Mouse (Mus musculus) ES-CJ7 (cell line): Measurements from ENCODE around the gene Rpl36.
"Not testable (repeated sequence)": the region's sequence is repeated elsewhere in the genome, so short reads cannot be mapped to it uniquely, and the experiment has no call there.

Experiments
- DNase-seq: peaks from one replicate; pipeline ENCODE4 v3.0.0; 2011; ENCODE audit warnings: low read depth, low spot score

The Rpl36 gene

DNA sequence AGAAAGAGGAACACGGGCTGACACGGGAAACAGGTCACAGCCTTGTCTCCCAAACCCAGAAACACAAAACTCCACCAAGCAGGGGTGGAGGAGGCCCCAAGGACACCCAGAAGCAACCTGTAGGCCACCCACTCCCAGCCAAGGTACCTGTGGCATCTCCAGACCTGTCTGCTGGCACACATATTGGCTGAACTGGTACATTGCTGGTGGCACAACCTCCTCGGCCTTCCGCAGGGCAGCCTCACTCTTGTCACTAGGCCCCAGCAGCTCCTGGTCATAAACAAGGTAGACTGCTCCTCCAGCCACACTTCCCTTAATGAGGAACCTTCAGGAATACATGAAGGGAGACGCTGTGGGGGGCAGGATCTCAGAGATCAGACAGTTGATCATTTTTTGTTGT is 4.5 kb upstream of the Rpl36 start:
- DNase-seq = no peak

DNA sequence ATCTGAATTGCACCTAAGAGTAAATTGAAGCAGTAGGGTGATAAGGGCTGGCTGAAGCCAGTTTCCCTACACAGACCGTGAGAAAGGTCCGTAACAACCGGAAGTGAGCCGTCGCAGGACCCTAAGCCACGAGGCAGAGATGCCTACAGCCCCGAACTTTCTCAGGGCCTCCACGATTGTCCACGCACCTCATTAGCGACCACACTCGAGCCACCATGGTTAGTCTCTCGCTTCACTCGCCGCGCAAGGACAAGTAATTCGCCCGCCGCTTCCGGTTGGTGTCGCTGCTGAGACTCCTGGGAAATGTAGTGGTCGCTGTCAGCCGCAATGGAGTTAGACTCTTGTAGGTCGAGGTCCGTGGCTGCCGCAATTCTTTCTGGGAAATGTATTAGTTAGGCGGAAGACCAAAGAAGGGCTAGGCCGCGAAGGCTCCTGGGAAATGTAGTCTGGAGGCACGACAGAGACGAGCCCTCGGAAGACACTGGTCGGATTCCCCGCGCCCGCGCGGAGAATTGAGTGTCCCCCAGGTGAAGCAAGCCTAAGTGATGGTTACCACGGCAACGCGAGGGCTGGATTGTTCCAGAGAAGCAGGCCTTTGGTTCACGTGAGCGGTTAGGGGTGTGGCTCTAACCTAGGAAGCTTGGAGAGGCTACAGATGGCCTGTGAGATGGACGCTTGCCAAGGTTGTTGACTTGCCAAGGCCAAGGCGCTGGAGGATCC is 3.6 kb upstream of the Rpl36 start, which contains the start of gene 2410015M20Rik:
Gene 2410015M20Rik, minus strand, starts transcription at position 320 of the 720 bp plus-strand sequence.
- DNase-seq = peak; percentile 98

DNA sequence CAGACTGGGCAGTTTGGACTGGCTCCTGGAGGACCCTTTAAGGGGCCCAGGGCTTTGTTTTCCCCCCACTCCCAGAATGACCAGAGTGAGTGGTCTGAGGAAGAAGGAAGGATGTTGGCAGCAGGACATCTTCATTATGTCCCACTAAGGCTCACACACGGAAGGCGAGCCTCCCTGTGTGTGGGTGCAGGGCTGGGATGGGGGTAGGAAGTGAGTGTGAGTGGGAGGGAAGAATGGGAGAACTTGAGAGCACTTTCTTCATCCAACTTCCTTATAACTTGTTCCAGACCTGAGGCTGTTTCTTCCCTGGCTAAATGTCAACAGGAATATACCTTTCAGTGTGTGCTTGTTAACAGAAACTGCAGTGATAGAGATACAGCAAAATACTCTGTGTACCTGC is 1.9 kb upstream of the Rpl36 start:
- DNase-seq = no peak

DNA sequence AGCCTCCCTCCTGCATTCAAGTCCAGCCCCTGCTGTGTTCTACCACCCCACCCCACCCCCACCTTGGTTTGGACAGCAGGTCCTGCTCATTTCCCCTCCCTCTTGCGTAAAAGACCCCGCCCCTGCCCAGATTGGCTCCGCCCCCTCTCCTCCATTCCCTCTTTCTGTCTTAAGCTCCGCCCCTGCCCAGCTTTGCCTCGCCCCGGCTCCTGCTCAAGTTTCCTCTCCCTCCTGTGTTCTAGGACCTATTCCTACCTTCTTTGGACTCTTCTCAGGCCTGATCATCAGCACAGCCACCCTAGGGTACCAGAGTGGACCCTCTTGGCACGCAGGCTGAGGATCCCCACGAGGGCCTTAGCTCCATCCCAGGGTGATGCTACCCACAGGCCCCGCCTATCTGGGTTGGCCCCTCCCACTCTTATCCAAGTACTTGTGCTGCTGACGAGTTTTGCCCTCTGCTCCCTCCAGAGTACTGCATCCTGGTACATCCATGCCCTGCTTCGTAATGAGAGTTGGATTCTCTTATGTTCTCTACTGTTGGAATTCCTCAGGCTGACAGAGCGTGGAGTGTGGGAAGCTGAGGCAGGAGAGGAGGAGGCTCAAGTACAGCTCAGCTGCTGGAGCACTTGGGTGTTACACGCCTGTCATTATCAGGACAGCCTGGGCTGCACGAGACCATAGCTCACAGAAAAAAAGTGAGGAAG is 1.2 kb upstream of the Rpl36 start:
- peak; percentile 97 for DNase-seq

DNA sequence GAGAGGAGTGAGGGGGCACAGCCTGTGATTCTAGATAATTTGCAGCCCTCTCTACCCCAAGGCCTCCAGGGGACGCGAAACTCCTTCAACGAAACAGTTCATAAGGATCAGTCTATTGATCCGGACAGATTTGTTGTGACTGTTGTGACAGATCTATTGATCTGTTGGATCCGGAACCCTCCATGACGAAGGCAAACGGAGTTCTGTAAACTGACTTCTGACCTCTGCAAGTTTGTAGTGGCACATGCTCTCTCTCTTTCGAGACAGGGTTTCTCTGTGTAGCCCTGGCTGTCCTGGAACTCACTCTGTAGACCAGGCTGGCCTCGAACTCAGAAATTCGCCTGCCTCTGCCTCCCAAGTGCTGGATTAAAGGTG is 664 bp upstream of the Rpl36 start:
- not testable (repeated sequence) for DNase-seq

DNA sequence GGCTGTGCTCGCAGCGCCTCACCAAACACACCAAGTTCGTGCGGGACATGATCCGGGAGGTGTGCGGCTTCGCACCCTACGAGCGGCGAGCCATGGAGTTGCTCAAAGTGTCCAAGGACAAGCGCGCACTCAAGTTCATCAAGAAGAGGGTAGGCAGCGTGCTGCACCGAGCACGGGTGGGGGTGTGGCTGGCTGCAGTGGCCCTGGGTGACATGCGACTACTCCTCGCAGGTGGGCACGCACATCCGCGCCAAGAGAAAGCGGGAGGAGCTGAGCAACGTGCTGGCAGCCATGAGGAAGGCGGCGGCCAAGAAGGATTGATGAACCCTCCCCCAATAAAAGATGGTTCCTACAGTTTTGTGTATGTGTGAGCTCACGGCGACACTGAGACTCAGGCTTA is 677 bp downstream of the Rpl36 start:
- DNase-seq = peak; percentile 63

DNA sequence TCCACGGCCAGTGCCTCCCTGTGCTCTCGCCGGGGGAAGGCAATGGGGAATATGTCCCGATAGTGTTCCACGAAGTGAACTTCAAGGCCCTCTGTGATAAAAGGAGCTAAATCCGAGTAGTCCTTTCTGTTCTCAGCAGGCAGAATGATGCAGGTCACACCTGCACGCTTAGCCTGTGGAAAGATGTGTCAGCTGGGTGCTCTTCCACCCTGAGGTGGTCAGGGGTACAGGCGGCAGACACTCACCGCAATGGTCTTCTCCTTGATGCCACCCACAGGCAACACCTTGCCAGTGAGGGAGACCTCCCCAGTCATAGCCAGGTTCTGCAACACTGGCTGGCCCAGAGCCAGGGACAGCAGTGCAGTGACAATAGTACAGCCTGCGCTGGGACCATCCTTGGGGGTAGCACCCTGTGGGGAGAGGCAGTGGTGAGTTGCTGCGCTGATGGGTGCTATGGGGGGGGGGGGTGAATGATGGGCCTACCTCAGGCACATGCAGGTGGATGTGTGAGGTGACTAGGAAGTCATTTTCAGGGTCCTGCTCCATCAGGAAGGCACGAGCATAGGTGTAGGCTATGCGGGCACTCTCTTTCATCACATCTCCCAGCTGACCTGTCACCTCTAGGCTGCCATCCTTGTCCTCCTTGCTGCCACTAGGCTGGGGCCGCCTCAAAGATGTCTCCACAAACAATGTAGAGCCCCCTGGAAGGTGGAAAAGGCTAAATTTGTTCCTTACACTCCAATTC is 1.3 kb downstream of the Rpl36 start:
- DNase-seq = peak; percentile 32

DNA sequence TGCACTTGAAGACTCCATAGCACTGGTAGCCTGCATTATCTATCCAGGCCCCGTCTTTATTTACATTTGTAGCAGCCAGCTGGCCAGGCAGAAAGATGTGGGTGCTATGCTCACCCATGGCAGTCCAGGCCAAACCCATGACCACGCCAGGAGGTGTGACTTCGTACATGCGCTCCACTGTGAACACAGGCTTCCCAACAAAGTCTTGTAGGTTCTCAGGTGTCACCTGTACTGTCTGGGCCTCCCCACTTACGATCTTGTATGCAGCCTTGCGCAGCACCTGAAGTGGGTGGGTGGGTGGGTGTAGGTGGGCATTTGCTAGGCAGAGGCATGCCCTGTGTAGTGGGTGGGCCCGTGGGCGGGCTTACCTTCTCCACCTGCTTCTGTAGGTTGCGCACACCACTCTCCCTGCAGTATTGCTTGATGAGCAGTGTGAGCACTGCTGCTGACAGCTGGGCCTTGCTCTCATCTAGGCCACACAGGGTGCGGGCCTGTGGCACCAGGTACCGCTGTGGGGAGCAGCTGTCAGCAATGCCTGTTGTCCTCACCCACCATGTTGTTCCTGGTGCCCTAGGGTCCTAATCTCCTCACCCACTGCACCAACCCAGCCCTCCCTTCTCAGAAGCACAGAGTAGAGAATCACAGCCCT is 2.0 kb downstream of the Rpl36 start:
- DNase-seq = peak; percentile 45

DNA sequence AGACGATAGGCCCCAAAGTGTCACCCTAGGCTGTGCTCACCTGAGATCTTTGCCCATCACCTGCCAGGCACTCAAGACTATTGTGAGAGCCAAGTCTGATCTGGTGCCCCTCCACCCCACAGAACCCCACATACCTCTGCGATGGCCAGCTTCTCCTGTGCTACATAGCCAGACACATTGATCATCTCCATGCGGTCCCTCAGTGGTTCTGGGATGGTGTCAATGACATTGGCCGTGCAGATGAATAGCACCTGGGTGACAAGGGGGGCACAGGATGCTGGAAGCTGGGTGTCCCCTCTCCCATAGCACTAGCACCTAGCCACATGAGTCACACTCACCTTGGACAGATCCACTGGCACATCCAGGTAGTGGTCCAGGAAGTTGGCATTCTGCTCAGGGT is 2.6 kb downstream of the Rpl36 start:
- peak; percentile 14 for DNase-seq

DNA sequence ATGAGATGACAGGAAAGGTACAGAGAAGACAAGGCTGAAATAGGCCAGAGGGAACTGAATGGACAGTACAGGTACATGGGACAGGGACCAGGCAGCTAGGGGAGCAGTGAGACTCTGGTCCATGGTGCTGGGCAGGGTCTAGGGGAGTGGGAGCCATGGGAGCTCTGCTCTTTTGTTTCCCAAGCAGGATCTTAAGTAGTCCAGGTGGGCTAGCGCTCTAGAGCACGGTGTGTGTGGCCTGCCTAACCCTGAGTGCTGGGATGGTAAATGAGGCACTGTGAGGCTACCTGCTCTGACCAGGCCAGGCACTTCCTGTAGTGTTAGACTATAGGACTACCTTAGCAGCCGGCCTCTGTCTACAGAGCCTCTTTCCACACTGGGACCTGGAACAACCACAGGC is 3.5 kb downstream of the Rpl36 start:
- DNase-seq = no peak

DNA sequence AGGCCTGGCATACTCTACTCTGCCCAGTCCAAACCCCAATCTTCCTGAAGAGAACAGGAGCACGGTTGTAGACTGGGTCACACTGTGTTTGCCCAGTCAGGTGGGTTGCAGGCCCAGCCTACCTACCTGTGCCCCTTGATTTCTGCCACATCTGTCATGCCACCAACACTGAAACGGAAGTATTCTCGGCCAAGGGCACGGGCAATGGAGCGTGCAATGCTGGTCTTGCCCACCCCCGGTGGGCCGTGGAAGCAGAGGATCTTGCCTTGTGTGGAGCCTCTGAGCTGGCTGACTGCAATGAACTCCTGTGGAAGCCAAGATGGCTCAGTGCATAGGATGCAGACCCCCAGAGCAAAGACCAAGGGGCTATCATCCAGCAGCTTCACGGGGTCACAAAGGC is 4.4 kb downstream of the Rpl36 start:
- no peak for DNase-seq

DNA sequence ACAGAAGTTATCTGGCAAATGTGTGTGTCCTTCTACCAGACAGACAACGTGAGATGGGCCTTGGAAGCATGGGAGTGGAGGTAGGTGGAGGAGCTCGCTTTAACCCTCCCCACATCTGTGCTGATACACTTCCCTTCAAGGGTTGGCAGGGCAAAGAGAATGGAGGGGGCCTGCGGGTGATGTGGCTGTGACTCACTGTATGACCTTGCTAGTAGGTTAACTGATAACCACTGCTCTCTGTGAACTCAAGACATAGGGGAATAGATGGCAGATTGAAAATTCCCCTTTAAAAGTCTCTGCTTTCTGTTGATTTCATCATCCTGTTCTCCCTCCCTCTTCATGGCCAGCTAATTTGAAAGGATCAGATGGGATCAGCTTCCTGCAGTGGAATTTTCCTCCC is 12.3 kb downstream of the Rpl36 start:
- no peak for DNase-seq

DNA sequence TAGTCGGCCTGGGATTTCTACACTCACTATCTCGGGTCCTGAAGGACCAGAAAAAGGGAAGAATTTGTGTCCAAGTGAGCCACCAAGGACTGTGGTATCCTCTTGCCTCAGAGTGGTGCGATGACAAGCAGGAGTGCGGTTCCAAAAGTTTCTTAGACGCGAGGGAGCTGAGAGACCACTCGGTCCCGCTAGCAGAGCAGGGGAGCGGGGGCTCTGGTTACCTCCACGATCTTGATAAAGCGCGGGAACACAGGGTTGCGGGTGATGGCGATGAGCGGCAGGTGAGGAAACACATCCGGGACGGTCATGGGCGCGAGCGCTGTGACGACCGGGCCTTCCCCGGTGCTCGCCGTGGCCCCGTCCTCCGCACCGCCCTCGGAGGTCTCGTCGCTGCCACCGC is 13.0 kb downstream of the Rpl36 start:
- DNase-seq = no peak

DNA sequence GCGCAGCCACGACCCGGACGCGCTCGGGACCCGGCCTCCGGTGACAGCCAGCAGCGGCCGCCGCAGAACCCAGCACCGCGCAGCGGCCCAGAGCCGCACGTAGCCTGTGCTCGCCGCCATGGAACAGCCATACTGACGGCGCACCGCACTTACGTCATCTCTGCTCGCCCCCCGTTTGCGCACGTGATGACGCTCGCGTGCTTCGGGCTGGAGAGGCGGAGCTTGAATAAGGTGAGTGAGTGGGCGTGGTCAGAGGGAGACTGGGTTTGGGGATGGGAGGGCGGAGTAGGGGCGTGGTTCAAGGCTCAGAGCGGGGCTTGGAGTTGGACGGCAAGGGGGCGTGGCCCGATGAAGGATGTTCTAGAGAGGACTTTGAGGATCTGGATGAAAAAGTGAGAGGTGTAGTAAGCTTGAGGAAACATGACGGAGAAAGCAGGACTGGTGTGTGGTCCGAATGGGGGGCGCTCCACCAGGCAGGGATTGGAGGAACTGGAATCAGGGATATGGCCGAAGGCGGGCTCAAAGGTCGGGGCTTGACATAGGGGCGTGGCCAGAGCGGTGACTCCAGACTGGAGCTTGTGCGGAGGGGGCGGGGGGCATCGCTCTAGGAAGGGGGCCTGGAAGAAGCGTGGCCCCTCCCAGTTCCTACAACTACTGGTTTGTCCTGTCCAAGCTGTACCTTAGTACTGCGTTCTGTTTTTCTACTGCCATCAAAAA is 13.7 kb downstream of the Rpl36 start, which contains the start of gene Lonp1:
Gene Lonp1, minus strand, starts transcription at position 134 of the 717 bp plus-strand sequence.
- DNase-seq = peak; percentile 98

DNA sequence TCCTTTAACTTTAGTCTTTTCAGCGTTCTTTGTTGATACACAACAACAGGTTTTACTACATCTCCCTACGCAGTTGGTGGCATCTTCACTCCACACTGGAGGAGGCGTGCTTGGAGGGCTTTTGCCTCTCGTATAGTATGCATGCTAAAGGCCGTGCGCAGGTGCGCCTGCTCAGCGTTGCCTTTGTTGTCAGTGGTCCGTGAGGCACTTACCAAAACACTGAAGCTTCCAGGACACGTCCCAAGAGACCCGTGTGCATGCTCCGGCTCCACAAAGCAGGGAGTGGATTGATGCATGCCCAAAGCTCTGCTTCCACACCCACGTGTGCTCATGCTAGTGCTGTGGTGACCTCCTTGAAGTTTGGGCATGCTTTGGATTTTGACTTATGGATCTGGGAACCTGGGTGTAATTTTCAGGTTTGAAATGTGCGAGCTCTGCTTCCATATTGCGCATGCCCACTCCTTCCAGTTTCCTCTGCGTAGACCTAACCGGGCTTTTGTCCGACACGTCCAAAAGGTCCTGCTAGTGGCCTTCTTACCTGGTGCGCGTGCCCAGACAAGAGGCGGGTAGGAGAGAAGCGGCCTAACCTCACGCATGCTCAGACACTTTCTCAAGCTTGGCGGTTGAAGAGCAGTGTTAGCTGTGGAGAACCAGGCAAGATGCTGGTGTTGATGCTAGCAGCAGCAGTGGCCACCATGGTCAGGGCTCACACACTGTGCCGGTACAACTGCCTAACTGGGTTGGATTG is 14.5 kb downstream of the Rpl36 start, which contains the start of gene Catsperd:
Gene Catsperd, plus strand, starts transcription at position 614 of the 748 bp plus-strand sequence.
- DNase-seq = peak; percentile 66

DNA sequence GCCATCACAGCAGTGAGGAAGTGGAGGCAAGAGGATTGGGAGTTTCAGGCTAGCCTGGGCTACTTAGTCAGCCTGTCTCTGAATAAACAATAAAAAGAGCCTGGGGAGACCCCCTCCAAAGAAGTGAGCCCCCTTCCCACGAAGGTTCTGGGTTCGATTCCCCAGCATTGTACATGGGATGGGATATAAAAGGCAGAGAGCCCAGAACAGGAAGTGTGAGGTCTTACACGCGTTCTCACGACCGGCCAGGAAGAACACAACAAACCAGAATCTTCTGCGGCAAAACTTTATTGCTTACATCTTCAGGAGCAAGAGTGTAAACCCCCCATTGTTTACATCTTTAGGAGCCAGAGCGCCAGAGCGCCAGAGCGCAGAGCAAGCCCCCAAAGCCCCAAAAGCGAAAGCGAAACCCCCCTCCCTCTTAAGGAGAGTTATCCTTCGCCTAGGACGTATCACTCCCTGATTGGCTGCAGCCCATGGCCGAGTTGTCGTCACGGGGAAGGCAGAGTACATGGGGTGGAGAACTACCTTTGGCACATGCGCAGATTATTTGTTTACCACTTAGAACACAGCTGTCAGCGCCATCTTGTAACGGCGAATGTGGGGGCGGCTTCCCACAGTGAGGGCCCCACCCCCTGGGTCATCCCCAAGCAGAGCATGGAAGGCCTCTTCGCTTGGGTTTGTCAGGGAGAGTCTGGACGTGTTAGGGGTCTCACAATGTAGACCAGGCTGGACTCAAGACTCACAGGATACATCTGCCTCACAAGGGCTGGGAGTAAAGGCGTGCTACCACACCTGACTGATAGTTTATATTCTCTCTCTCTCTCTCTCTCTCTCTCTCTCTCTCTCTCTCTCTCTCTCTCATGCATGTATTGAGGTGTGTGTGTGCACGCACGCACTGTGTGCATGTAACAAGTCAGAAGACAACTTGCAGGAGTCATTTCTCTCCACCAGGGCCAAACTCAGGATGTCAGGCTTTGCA is 16.9 kb downstream of the Rpl36 start:
- DNase-seq = not testable (repeated sequence)

DNA sequence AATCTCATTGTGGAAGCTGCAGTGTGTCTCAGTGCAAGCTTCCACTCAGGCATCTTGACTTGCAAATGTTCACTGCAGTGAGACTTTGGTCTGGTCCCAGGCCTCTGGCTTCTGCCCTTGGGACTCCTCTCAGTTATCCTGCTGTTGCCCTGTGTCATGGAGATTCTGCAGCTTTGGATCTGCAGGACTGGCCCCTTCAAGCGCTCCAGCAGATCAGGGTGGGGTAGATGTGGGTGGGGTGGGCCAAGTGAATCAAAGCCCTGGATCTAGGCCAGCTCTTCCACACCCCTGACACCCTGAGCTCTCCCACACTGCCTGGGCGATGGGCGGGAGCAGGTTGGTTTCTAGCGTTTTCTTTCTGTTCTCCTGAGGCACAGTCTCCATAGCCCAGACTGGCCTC is 18.6 kb downstream of the Rpl36 start:
- DNase-seq = peak; percentile 95

DNA sequence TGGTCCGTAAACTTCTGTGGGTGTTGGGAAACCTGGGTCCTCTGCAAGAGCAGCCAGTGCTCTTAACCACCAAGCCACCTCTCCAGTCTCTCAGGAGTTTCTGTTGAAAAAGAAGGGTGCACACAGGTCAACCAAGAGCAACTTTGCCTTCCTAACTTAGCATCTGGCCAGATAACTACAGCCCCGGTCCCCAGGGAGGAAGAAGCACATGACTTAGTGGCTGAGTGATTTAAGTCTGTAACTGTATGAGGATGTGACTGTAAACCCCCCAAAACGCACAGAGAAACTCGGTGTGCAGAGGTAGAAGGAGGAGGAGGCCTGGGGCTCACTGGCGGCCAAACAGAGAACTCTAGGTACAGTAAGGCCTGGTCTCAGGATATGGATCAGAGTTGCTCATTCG is 20.8 kb downstream of the Rpl36 start:
- no peak for DNase-seq

DNA sequence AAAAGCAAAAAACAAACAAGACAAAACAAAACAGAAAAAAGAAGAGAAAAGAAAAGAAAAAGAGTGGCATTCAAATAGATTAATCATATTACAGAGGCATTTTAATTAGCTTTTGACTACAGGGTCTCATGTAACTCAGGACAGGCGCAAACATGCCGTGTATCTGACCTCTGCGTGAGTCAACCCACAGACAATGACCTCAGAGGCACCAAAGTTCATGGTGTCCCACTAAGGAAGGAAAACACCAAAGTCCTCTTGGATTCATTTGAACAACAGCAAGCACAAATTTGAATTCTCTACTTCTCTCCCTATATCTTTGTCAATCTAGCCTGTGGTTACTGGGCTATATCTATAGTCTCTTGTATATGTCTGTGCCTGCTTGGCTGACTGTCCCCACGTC is 30.0 kb downstream of the Rpl36 start:
- no peak for DNase-seq
